Mouse (Mus musculus) lung, adult 2 months (tissue): ENCODE results near the gene N4bp2l2. TPM values are rescaled to one million over a fixed set of nuclear protein-coding genes. Genes with fewer than 3 reads are reported as not detected.

Source experiments
- DNase-seq: peaks from one replicate; pipeline ENCODE4 v3.0.0; 2022
- H3K4me1 ChIP-seq: fragments of 200-500 bp; 2 replicates; pipeline ENCODE4 v1.6.1; 2011; ENCODE audit warnings: low read length; ENCODE audit not compliant: control insufficient read depth, insufficient read depth
- H3K4me3 ChIP-seq: fragments of 200-500 bp; replicated peaks from 2 replicates; pipeline ENCODE3; 2011; ENCODE audit warnings: low read depth, mild to moderate bottlenecking, control low read depth, low read length; ENCODE audit errors: extremely low read depth
- CTCF ChIP-seq: fragments of 200-500 bp; IDR thresholded peaks from 2 replicates; pipeline ENCODE4 v1.5.1; 2011; ENCODE audit warnings: mild to moderate bottlenecking, low read length, control low read depth; ENCODE audit not compliant: insufficient read depth
- POLR2A ChIP-seq: fragments of 200-500 bp; IDR thresholded peaks from 2 replicates; pipeline ENCODE4 v1.6.1; 2011; ENCODE audit warnings: low read depth, mild to moderate bottlenecking, control low read depth, low read length, borderline replicate concordance; ENCODE audit errors: extremely low read depth
- WGBS: fragments of 180-500 bp; shearing (Covaris S2); methylation state at CpG from one replicate; pipeline ENCODE4 v1.1.7; 2018; 5-methylcytosine and 5-hydroxymethylcytosine counted together
- polyA plus RNA-seq: library from polyadenylated mRNA; depleted of rRNA; stranded (reverse); fragments of >200 nt; gene quantifications from 2 replicates; pipeline ENCODE4 v1.2.3, GENCODE M21; 2012

Gene N4bp2l2
- polyA plus RNA-seq, 1 experiment, result 6.3 TPM

- whole genome bisulfite sequencing, result 68% methylated on average over 2 of the region's 2 CpGs
- Histone ChIP-seq H3K4me1 (no peaks in the 10 kb centered on the region), H3K4me3 (no peak overlapping the region)
- DNase-seq, result no peak
- TF ChIP-seq CTCF, result no peak
- TF ChIP-seq POLR2A, result no peak
These were observed 76.0 kb downstream of the N4bp2l2 start for GRCm38 (mm10) chr5:150589945-150590344.

- 51% methylated on average over 6 of the region's 6 CpGs for WGBS
- TF ChIP-seq CTCF, result no peak
- no peak for TF ChIP-seq POLR2A
- peaks cover 3% of the 10 kb centered on the region; the same call in 1 of the 2 replicates for H3K4me1 ChIP-seq
- H3K4me3 ChIP-seq, result no peak overlapping the region
- no peak for DNase-seq
These were observed 81.7 kb downstream of the N4bp2l2 start for GRCm38 (mm10) chr5:150584337-150584729.

GRCm38 (mm10) chr5:150583622-150584336 lies 82.2 kb downstream of the N4bp2l2 start:
- Histone ChIP-seq H3K4me1 (peaks cover 3% of the 10 kb centered on the region; the same call in 1 of the 2 replicates), H3K4me3 (no peak overlapping the region)
- WGBS, result 40% methylated on average over 5 of the region's 5 CpGs
- TF ChIP-seq CTCF, result no peak
- TF ChIP-seq POLR2A, result no peak
- no peak for DNase-seq

- WGBS, result 69% methylated on average over 5 of the region's 5 CpGs
- no peak for DNase-seq
- Histone ChIP-seq H3K4me1 (peaks cover 3% of the 10 kb centered on the region; the same call in 1 of the 2 replicates), H3K4me3 (no peak overlapping the region)
- TF ChIP-seq CTCF, result no peak
- TF ChIP-seq POLR2A, result no peak
These were observed 82.8 kb downstream of the N4bp2l2 start for GRCm38 (mm10) chr5:150583181-150583580.

GRCm38 (mm10) chr5:150581180-150581579 lies 84.8 kb downstream of the N4bp2l2 start:
- Histone ChIP-seq H3K4me1 (peaks cover 3% of the 10 kb centered on the region; the same call in 1 of the 2 replicates), H3K4me3 (no peak overlapping the region)
- no peak for DNase-seq
- TF ChIP-seq CTCF, result no peak
- no peak for TF ChIP-seq POLR2A
- WGBS, result 55% methylated on average over 6 of the region's 6 CpGs

GRCm38 (mm10) chr5:150578613-150579171 lies 87.3 kb downstream of the N4bp2l2 start:
- WGBS, result 46% methylated on average over 6 of the region's 6 CpGs
- TF ChIP-seq POLR2A (no peak), CTCF (no peak)
- no peak for DNase-seq
- Histone ChIP-seq H3K4me3 (no peak overlapping the region), H3K4me1 (no peaks in the 10 kb centered on the region; the same call in none of the 2 replicates)

- 86% methylated on average over 11 of the region's 11 CpGs for WGBS
- Histone ChIP-seq H3K4me1 (no peaks in the 10 kb centered on the region; the same call in none of the 2 replicates), H3K4me3 (no peak overlapping the region)
- no peak for DNase-seq
- no peak for TF ChIP-seq CTCF
- no peak for TF ChIP-seq POLR2A
These were observed 89.2 kb downstream of the N4bp2l2 start for GRCm38 (mm10) chr5:150576832-150577231.

GRCm38 (mm10) chr5:150574885-150575284 lies 91.1 kb downstream of the N4bp2l2 start:
- Histone ChIP-seq H3K4me1 (no peaks in the 10 kb centered on the region; the same call in none of the 2 replicates), H3K4me3 (no peak overlapping the region)
- WGBS, result 50% methylated on average over 5 of the region's 5 CpGs
- TF ChIP-seq CTCF (no peak), POLR2A (no peak)
- DNase-seq, result no peak

GRCm38 (mm10) chr5:150574403-150574802 lies 91.6 kb downstream of the N4bp2l2 start:
- Histone ChIP-seq H3K4me1 (no peaks in the 10 kb centered on the region; the same call in none of the 2 replicates), H3K4me3 (no peak overlapping the region)
- no peak for TF ChIP-seq POLR2A
- no peak for TF ChIP-seq CTCF
- 53% methylated on average over 3 of the region's 3 CpGs for WGBS
- DNase-seq, result no peak

- TF ChIP-seq POLR2A, result no peak
- no peak for TF ChIP-seq CTCF
- Histone ChIP-seq H3K4me3 (no peak overlapping the region), H3K4me1 (no peaks in the 10 kb centered on the region; the same call in none of the 2 replicates)
- 87% methylated on average over 11 of the region's 11 CpGs for WGBS
- DNase-seq, result no peak
These were observed 95.3 kb downstream of the N4bp2l2 start for GRCm38 (mm10) chr5:150570496-150571219.
